Mouse (Mus musculus): ENCODE data around the gene Thnsl2.

DNA sequence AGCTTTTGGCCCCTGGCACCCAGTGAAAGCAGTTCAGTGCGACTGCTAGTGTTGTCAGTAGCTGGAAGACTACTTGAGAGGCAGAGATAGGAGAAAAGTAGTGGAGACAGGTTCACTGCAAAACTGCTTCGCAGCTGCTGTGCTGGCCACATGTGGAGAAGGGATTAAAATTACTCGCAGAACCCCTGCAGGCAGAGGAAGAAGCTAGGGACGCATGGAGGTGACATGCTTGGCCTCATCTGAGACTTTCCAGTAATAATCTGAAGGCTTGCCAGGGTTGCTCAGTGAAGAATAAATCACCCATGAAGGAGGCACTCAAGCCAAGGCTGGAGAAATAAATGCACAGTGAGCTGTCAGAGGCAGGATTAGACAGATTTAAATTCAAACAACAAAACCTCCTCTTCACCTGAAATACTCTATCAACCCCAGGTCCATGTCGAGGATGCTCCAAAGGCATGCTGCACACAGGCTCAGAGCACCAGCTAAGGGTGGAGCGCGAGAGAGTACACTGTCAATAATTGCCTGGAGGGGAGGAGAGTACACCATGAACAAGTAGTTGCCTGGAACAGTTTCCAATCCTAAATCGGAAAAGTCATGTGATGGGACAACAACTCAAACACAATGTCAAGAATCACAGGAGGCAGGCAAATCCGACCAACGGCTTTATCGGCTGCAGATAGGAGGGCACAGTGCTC, 32.7 kb downstream of the Thnsl2 start:
- TF ChIP-seq NELFE (IDR thresholded peaks at IDR 0.05; ENCODE audit: low read depth, low read length) (no peak), HCFC1 (IDR thresholded peaks at IDR 0.05; ENCODE audit: low read depth, low read length) (no peak), EP300 (IDR thresholded peaks at IDR 0.05; ENCODE audit: low read depth in 1 of 2, low read length in 2 of 2) (no peak), CTCF (IDR thresholded peaks at IDR 0.05 in 2 of 3, conservative IDR thresholded peaks at IDR 0.05 in 1 of 3; ENCODE audit: control insufficient read depth in 1 of 3, insufficient read depth in 1 of 3, low read depth in 2 of 3, low read length in 3 of 3, poor library complexity in 1 of 3, severe bottlenecking in 1 of 3) (no peak), MAX (IDR thresholded peaks at IDR 0.05; ENCODE audit: low read length) (no peak), MAFK (IDR thresholded peaks at IDR 0.05; ENCODE audit: borderline replicate concordance, low read depth, low read length) (no peak), GATA1 (IDR thresholded peaks at IDR 0.05; ENCODE audit: low read depth, low read length) (no peak), POLR2AphosphoS2 (IDR thresholded peaks at IDR 0.05; ENCODE audit: low read length) (no peak), GABPA (IDR thresholded peaks at IDR 0.05; ENCODE audit: low read depth, low read length) (no peak), MEF2A (IDR thresholded peaks at IDR 0.05; ENCODE audit: extremely low read depth, insufficient replicate concordance, low read depth, low read length, poor library complexity, severe bottlenecking) (no peak), POLR2A (IDR thresholded peaks at IDR 0.05; ENCODE audit: control insufficient read depth in 1 of 2, insufficient read depth in 1 of 2, low read depth in 1 of 2, low read length in 2 of 2, poor library complexity in 1 of 2) (no peak), ZKSCAN1 (IDR thresholded peaks at IDR 0.05; ENCODE audit: low read depth, low read length) (no peak), ZMIZ1 (IDR thresholded peaks at IDR 0.05; ENCODE audit: low read depth, low read length) (no peak), ZC3H11A (IDR thresholded peaks at IDR 0.05; ENCODE audit: low read depth, low read length) (no peak)

Data from MEL (cell line).